Mouse (Mus musculus): ENCODE measurements at regions not wholly inside any gene's neighbourhood (a gene's known extent, or its start where the extent isn't known, plus 50 kb on each side); places are given as distances from the start of the nearest gene placed in this dataset.

GRCm38 (mm10) chr9:13973600-13973999 lies 146.1 kb downstream of the Fam76b start:
- ATAC-seq (replicated peaks; ENCODE audit: poor library complexity, severe bottlenecking): no peak

- ATAC-seq (replicated peaks; ENCODE audit: poor library complexity, severe bottlenecking): no peak
These were observed 147.4 kb downstream of the Fam76b start for GRCm38 (mm10) chr9:13974870-13975269.

- no peak for ATAC-seq (replicated peaks; ENCODE audit: poor library complexity, severe bottlenecking)
These were observed 151.3 kb downstream of the Fam76b start for GRCm38 (mm10) chr9:13978842-13979241.

- no peak for ATAC-seq (replicated peaks; ENCODE audit: poor library complexity, severe bottlenecking)
These were observed 160.0 kb downstream of the Fam76b start for GRCm38 (mm10) chr9:13987486-13987885.

- no peak for ATAC-seq (replicated peaks; ENCODE audit: poor library complexity, severe bottlenecking)
These were observed 161.4 kb downstream of the Fam76b start for GRCm38 (mm10) chr9:13988901-13989300.

GRCm38 (mm10) chr9:13990960-13991359 lies 163.4 kb downstream of the Fam76b start:
- ATAC-seq (replicated peaks; ENCODE audit: poor library complexity, severe bottlenecking): no peak

GRCm38 (mm10) chr9:13992728-13993127 lies 165.2 kb downstream of the Fam76b start:
- ATAC-seq (replicated peaks; ENCODE audit: poor library complexity, severe bottlenecking): no peak

GRCm38 (mm10) chr9:13999358-13999757 lies 171.8 kb downstream of the Fam76b start:
- ATAC-seq (replicated peaks; ENCODE audit: poor library complexity, severe bottlenecking): no peak

GRCm38 (mm10) chr9:14001517-14001916 lies 174.0 kb downstream of the Fam76b start:
- ATAC-seq (replicated peaks; ENCODE audit: poor library complexity, severe bottlenecking): no peak

GRCm38 (mm10) chr9:14002236-14002635 lies 174.7 kb downstream of the Fam76b start:
- peak; percentile 25 for ATAC-seq (replicated peaks; ENCODE audit: poor library complexity, severe bottlenecking)

- peak; percentile 88 for ATAC-seq (replicated peaks; ENCODE audit: poor library complexity, severe bottlenecking)
These were observed 175.6 kb downstream of the Fam76b start for GRCm38 (mm10) chr9:14003163-14003562.

GRCm38 (mm10) chr9:14006233-14006984 lies 178.9 kb downstream of the Fam76b start:
- no peak for ATAC-seq (replicated peaks; ENCODE audit: poor library complexity, severe bottlenecking)

GRCm38 (mm10) chr9:14009451-14009850 lies 181.9 kb downstream of the Fam76b start:
- ATAC-seq (replicated peaks; ENCODE audit: poor library complexity, severe bottlenecking): no peak

- ATAC-seq (replicated peaks; ENCODE audit: poor library complexity, severe bottlenecking): peak; percentile 53; the same call in 1 of the 2 replicates
These were observed 182.9 kb downstream of the Fam76b start for GRCm38 (mm10) chr9:14010261-14010949.

GRCm38 (mm10) chr9:14024216-14024615 lies 196.7 kb downstream of the Fam76b start:
- ATAC-seq (replicated peaks; ENCODE audit: poor library complexity, severe bottlenecking): no peak

GRCm38 (mm10) chr9:14024701-14025100 lies 197.2 kb downstream of the Fam76b start:
- no peak for ATAC-seq (replicated peaks; ENCODE audit: poor library complexity, severe bottlenecking)

GRCm38 (mm10) chr9:14028056-14028455 lies 200.5 kb downstream of the Fam76b start:
- ATAC-seq (replicated peaks; ENCODE audit: poor library complexity, severe bottlenecking): no peak

- ATAC-seq (replicated peaks; ENCODE audit: poor library complexity, severe bottlenecking): no peak
These were observed 204.0 kb downstream of the Fam76b start for GRCm38 (mm10) chr9:14031358-14032047.

GRCm38 (mm10) chr9:14032048-14032362 lies 204.5 kb downstream of the Fam76b start:
- ATAC-seq (replicated peaks; ENCODE audit: poor library complexity, severe bottlenecking): no peak

- ATAC-seq (replicated peaks; ENCODE audit: poor library complexity, severe bottlenecking): no peak
These were observed 208.0 kb downstream of the Fam76b start for GRCm38 (mm10) chr9:14035526-14035925.

- no peak for ATAC-seq (replicated peaks; ENCODE audit: poor library complexity, severe bottlenecking)
These were observed 214.5 kb downstream of the Fam76b start for GRCm38 (mm10) chr9:14041900-14042435.

Measured in granulocyte monocyte progenitor cell, adult 5-6 weeks (primary cell).